Mouse (Mus musculus) forebrain, postnatal 0 days (tissue): ENCODE data around the gene Nek5. TPM values are rescaled to one million over a fixed set of nuclear protein-coding genes. Genes with fewer than 3 reads are reported as not detected.

Experiments used
- ATAC-seq: fragments of 200-750 bp; cut with Nextera tagmentation; 2 replicates; pipeline ENCODE4 v1.8.0; 2017; ENCODE audit warnings: mild to moderate bottlenecking, moderate library complexity
- DNase-seq: peaks from one replicate; pipeline ENCODE4 v3.0.0-alpha.2; 2015
- H3K27ac ChIP-seq: fragments of 300-500 bp; sonication (generic); 2 replicates; pipeline ENCODE4 v1.5.1; 2014; ENCODE audit warnings: low read depth, mild to moderate bottlenecking, antibody characterized with exemption, low read length, moderate library complexity, mixed read lengths
- H3K27me3 ChIP-seq: fragments of 300-500 bp; sonication (generic); 2 replicates; pipeline ENCODE4 v1.6.1; 2014; ENCODE audit warnings: mild to moderate bottlenecking, low read length, mixed read lengths; ENCODE audit not compliant: insufficient read depth
- H3K36me3 ChIP-seq: fragments of 300-500 bp; sonication (generic); 2 replicates; pipeline ENCODE4 v1.6.1; 2014; ENCODE audit warnings: mild to moderate bottlenecking, moderate library complexity; ENCODE audit not compliant: insufficient read depth
- H3K4me1 ChIP-seq: fragments of 300-500 bp; sonication (generic); 2 replicates; pipeline ENCODE4 v1.6.1; 2014; ENCODE audit warnings: antibody characterized with exemption; ENCODE audit not compliant: insufficient read depth
- H3K4me2 ChIP-seq: fragments of 300-500 bp; sonication (generic); 2 replicates; pipeline ENCODE4 v1.6.1; 2014; ENCODE audit warnings: low read depth, mild to moderate bottlenecking, moderate library complexity
- H3K4me3 ChIP-seq: fragments of 300-500 bp; sonication (generic); 2 replicates; pipeline ENCODE4 v1.5.1; 2014; ENCODE audit warnings: low read depth, low read length, mixed read lengths
- H3K9ac ChIP-seq: fragments of 300-500 bp; sonication (generic); 2 replicates; pipeline ENCODE4 v1.6.1; 2014; ENCODE audit warnings: mild to moderate bottlenecking
- H3K9me3 ChIP-seq: fragments of 300-500 bp; sonication (generic); 2 replicates; pipeline ENCODE4 v1.6.1; 2016; ENCODE audit warnings: low read length
- CTCF ChIP-seq: sonication (generic); IDR thresholded peaks from 2 replicates; pipeline ENCODE4 v1.5.1; 2016; ENCODE audit warnings: antibody characterized with exemption, control low read depth, low read depth
- WGBS: fragments of 180-500 bp; shearing (Covaris S2); extraction: QIAGEN DNeasy Blood & Tissue Kit; methylation state at CpG from one replicate; pipeline ENCODE4 v1.1.7; 2014; 5-methylcytosine and 5-hydroxymethylcytosine counted together
- polyA plus RNA-seq: library from polyadenylated mRNA; unstranded; fragments of >200 nt; fragmentation: Nextera tagmentation; extraction: Ambion mirVana; gene quantifications from 2 replicates; pipeline ENCODE4 v1.2.1, GENCODE M21; 2015
- total RNA-seq: library from RNA; depleted of rRNA; stranded (reverse); fragments of >200 nt; gene quantifications from 2 replicates; pipeline ENCODE4 v1.2.3, GENCODE M21; 2014

Gene Nek5
- total and polyA plus RNA-seq, 2 experiments from 2014 or later = 1.2 to 3.5 TPM

GRCm38 (mm10) chr8:22150345-22150663, 25.5 kb upstream of the Nek5 start:
- H3K4me3 ChIP-seq = no peak overlapping the region
- H3K4me2 ChIP-seq = no peak overlapping the region
- no peaks in the 10 kb centered on the region for H3K27me3 ChIP-seq
- 53% methylated on average over 3 of the region's 3 CpGs for WGBS
- TF ChIP-seq CTCF = no peak
- no peak overlapping the region for H3K27ac ChIP-seq
- no peak for DNase-seq
- H3K9ac ChIP-seq = no peak overlapping the region
- H3K36me3 ChIP-seq = no peaks in the 10 kb centered on the region
- ATAC-seq = no peak
- H3K9me3 ChIP-seq = no peaks in the 10 kb centered on the region
- H3K4me1 ChIP-seq = no peaks in the 10 kb centered on the region

GRCm38 (mm10) chr8:22149643-22150344, 24.9 kb upstream of the Nek5 start:
- H3K4me2 ChIP-seq = no peak overlapping the region
- DNase-seq (no peak), ATAC-seq (no peak)
- no peaks in the 10 kb centered on the region for H3K27me3 ChIP-seq
- no peak overlapping the region for H3K4me3 ChIP-seq
- no peaks in the 10 kb centered on the region for H3K4me1 ChIP-seq
- no peaks in the 10 kb centered on the region for H3K9me3 ChIP-seq
- WGBS = 86% methylated on average over 11 of the region's 11 CpGs
- no peak for TF ChIP-seq CTCF
- H3K27ac ChIP-seq = no peak overlapping the region
- no peak overlapping the region for H3K9ac ChIP-seq
- H3K36me3 ChIP-seq = no peaks in the 10 kb centered on the region

GRCm38 (mm10) chr8:22148367-22148740, 23.5 kb upstream of the Nek5 start:
- H3K4me2 ChIP-seq = no peak overlapping the region
- no peak overlapping the region for H3K9ac ChIP-seq
- no peak for DNase-seq
- H3K36me3 ChIP-seq = no peaks in the 10 kb centered on the region
- no peak for TF ChIP-seq CTCF
- no peaks in the 10 kb centered on the region for H3K27me3 ChIP-seq
- no peak overlapping the region for H3K27ac ChIP-seq
- ATAC-seq = no peak
- H3K4me3 ChIP-seq = no peak overlapping the region
- no peaks in the 10 kb centered on the region for H3K9me3 ChIP-seq
- no peaks in the 10 kb centered on the region for H3K4me1 ChIP-seq
- WGBS = 96% methylated on average over 7 of the region's 7 CpGs

GRCm38 (mm10) chr8:22147706-22148366, 23.0 kb upstream of the Nek5 start:
- Histone ChIP-seq H3K4me3 (no peak overlapping the region), H3K36me3 (no peaks in the 10 kb centered on the region), H3K4me2 (no peak overlapping the region), H3K9ac (no peak overlapping the region), H3K9me3 (no peaks in the 10 kb centered on the region), H3K4me1 (no peaks in the 10 kb centered on the region), H3K27ac (no peak overlapping the region), H3K27me3 (no peaks in the 10 kb centered on the region)
- TF ChIP-seq CTCF = no peak
- DNase-seq = no peak
- WGBS = 82% methylated on average over 9 of the region's 9 CpGs
- ATAC-seq = no peak

GRCm38 (mm10) chr8:22145831-22146230, 21.0 kb upstream of the Nek5 start:
- H3K4me1 ChIP-seq = no peaks in the 10 kb centered on the region
- no peaks in the 10 kb centered on the region for H3K9me3 ChIP-seq
- H3K27ac ChIP-seq = no peak overlapping the region
- no peak overlapping the region for H3K4me2 ChIP-seq
- H3K27me3 ChIP-seq = no peaks in the 10 kb centered on the region
- peaks cover 6% of the 10 kb centered on the region for H3K36me3 ChIP-seq
- H3K9ac ChIP-seq = no peak overlapping the region
- no peak for TF ChIP-seq CTCF
- no peak overlapping the region for H3K4me3 ChIP-seq
- no peak for ATAC-seq
- no peak for DNase-seq
- WGBS = 82% methylated on average over 6 of the region's 6 CpGs

- DNase-seq (no peak), ATAC-seq (no peak)
- Histone ChIP-seq H3K36me3 (peaks cover 8% of the 10 kb centered on the region), H3K4me1 (no peaks in the 10 kb centered on the region), H3K4me2 (no peak overlapping the region), H3K9me3 (no peaks in the 10 kb centered on the region), H3K4me3 (no peak overlapping the region), H3K9ac (no peak overlapping the region), H3K27ac (no peak overlapping the region), H3K27me3 (no peaks in the 10 kb centered on the region)
- 81% methylated on average over 1 of the region's 1 CpGs for WGBS
- TF ChIP-seq CTCF = no peak
Measured at GRCm38 (mm10) chr8:22143764-22144491, 19.1 kb upstream of the Nek5 start.

- H3K4me2 ChIP-seq = no peak overlapping the region
- TF ChIP-seq CTCF = no peak
- ATAC-seq (no peak), DNase-seq (no peak)
- WGBS = 81% methylated on average over 4 of the region's 4 CpGs
- H3K4me1 ChIP-seq = no peaks in the 10 kb centered on the region
- no peaks in the 10 kb centered on the region for H3K9me3 ChIP-seq
- H3K4me3 ChIP-seq = no peak overlapping the region
- H3K27ac ChIP-seq = no peak overlapping the region
- no peak overlapping the region for H3K9ac ChIP-seq
- peaks cover 8% of the 10 kb centered on the region for H3K36me3 ChIP-seq
- H3K27me3 ChIP-seq = no peaks in the 10 kb centered on the region
Measured at GRCm38 (mm10) chr8:22142592-22142991, 17.7 kb upstream of the Nek5 start.
